Mouse (Mus musculus) ES-E14 (cell line): ENCODE measurements around the gene Tex16. TPM values are rescaled to one million over a fixed set of nuclear protein-coding genes. Genes with fewer than 3 reads are reported as not detected.

Source experiments
- DNase-seq: peaks from one replicate; pipeline ENCODE4 v3.0.0-alpha.2; 2013; ENCODE audit warnings: low read depth, low spot score
- H3K27ac ChIP-seq: 2 replicates; pipeline ENCODE4 v1.5.1; 2012; ENCODE audit warnings: low read depth, mild to moderate bottlenecking, low read length, moderate library complexity, mixed read lengths; ENCODE audit not compliant: poor library complexity, insufficient read depth, severe bottlenecking
- H3K36me3 ChIP-seq: 2 replicates; pipeline ENCODE4 v1.6.1; 2012; ENCODE audit warnings: mild to moderate bottlenecking, low read length, moderate library complexity, mixed read lengths; ENCODE audit not compliant: control insufficient read depth, poor library complexity, insufficient read depth, severe bottlenecking
- H3K4me1 ChIP-seq, 2 experiments: fragments of 150-350 bp in 1 of 2; sonication (generic) in 1 of 2; 2 replicates each; pipeline ENCODE4 v1.6.1; 2012; ENCODE audit warnings: low read length in 2 of 2, mild to moderate bottlenecking in 1 of 2, mixed read lengths in 1 of 2; ENCODE audit not compliant: control insufficient read depth in 2 of 2, insufficient read depth in 2 of 2, poor library complexity in 1 of 2
- H3K4me3 ChIP-seq, 2 experiments: fragments of 150-350 bp in 1 of 2; sonication (generic) in 1 of 2; 2 replicates each; pipeline ENCODE4 v1.5.1; 2012; ENCODE audit warnings: low read length in 2 of 2, low read depth in 1 of 2, mild to moderate bottlenecking in 1 of 2, mixed read lengths in 1 of 2; ENCODE audit not compliant: insufficient read depth in 1 of 2, poor library complexity in 1 of 2, severe bottlenecking in 1 of 2
- H3K9ac ChIP-seq: 2 replicates; pipeline ENCODE4 v1.6.1; 2012; ENCODE audit warnings: low read depth, mild to moderate bottlenecking, low read length, mixed read lengths; ENCODE audit not compliant: poor library complexity, insufficient read depth, severe bottlenecking
- H3K9me3 ChIP-seq: fragments of 150-350 bp; sonication (generic); 2 replicates; pipeline ENCODE4 v1.6.1; 2012; ENCODE audit warnings: low read depth, mild to moderate bottlenecking, low read length; ENCODE audit not compliant: control insufficient read depth, insufficient read depth
- CHD2 ChIP-seq: IDR thresholded peaks from 2 replicates; pipeline ENCODE4 v1.6.1; 2014; ENCODE audit warnings: mild to moderate bottlenecking, low read depth, low read length, inconsistent platforms
- HCFC1 ChIP-seq: IDR thresholded peaks from 2 replicates; pipeline ENCODE4 v1.6.1; 2012; ENCODE audit warnings: low read length, inconsistent platforms, borderline replicate concordance; ENCODE audit not compliant: insufficient read depth
- MAFK ChIP-seq: IDR thresholded peaks from 2 replicates; pipeline ENCODE4 v1.6.1; 2014; ENCODE audit warnings: mild to moderate bottlenecking, low read depth, low read length, inconsistent platforms; ENCODE audit not compliant: insufficient read depth
- ZC3H11A ChIP-seq: IDR thresholded peaks from 2 replicates; pipeline ENCODE4 v1.6.1; 2012; ENCODE audit warnings: low read depth, mild to moderate bottlenecking, inconsistent platforms, low read length, borderline replicate concordance
- ZNF384 ChIP-seq: IDR thresholded peaks from 2 replicates; pipeline ENCODE4 v1.6.1; 2012; ENCODE audit warnings: low read depth, low read length, inconsistent platforms
- in situ Hi-C, 2 experiments: fragments of 600-800 bp; cut with MboI; formaldehyde crosslinking; loops; one replicate each; pipeline ENCODE4 v1.15.1; 2025; ENCODE audit warnings: low sequenced_read_pairs in 2 of 2, inconsistent platforms in 1 of 2; ENCODE audit not compliant: unreplicated experiment in 2 of 2
- total RNA-seq: library from RNA; depleted of rRNA; stranded (reverse); fragments of 300-350 nt; gene quantifications from 2 replicates; pipeline ENCODE4 v1.2.3, GENCODE M21; 2012; rRNA removed

Tex16 gene
- 0.32 and 1.1 TPM in 2 replicates for total RNA-seq

DNA sequence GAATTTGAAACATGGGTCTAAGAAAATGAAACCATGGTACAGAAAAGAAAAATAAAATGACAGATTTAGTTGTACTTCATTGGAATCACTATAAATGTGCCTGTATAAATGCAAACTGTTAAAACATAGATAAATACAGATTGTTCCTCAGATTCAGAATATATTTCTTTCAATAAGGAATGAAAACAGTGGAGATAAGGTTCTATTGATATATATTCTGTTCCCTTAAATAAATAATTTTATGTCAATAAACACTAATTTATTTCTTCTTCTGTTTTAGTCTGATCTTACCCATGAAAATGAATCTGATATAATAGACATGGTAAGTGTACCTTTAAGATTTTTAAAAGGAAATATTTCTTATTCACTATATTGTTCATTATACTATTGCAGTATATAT, at the start of gene Tex16:
Gene Tex16, plus strand, starts transcription at position 301 of the 400 bp plus-strand sequence.
- no peaks in the 10 kb centered on the region for H3K9me3 ChIP-seq
- H3K4me3 ChIP-seq = no peak within 1 kb of the TSS
- in situ Hi-C loops = no loop called here
- H3K4me1 ChIP-seq = no peaks in the 10 kb centered on the region
- H3K27ac ChIP-seq = no peak within 1 kb of the TSS
- H3K36me3 ChIP-seq = no peaks in the 10 kb centered on the region
- no peak for DNase-seq
- TF ChIP-seq ZNF384 = no peak
- TF ChIP-seq ZC3H11A = no peak
- no peak for TF ChIP-seq MAFK
- no peak for TF ChIP-seq CHD2
- TF ChIP-seq HCFC1 = no peak
- H3K9ac ChIP-seq = no peak within 1 kb of the TSS

DNA sequence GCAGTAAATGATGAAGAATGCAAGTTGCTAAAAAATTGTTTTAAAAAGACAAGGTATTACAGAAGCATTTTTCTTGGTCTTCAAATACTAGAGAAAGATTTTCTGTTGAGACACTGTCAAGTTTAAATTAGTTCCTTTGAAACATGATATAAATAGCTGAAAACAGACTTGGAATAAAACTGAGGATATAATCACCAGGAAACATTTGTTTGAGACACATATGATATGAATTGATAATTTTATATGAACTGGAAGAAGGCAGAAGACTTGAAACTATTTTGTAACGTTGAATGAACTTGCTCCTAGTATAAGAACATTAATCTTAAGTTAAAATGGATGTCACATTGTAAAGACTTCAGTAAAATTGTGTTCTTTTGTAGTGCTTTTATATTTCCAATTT, 11.1 kb upstream of the Tex16 start:
- no peak overlapping the region for H3K4me3 ChIP-seq
- H3K9ac ChIP-seq = no peak overlapping the region
- no peak overlapping the region for H3K27ac ChIP-seq
- TF ChIP-seq ZC3H11A = no peak
- TF ChIP-seq MAFK = no peak
- TF ChIP-seq HCFC1 = no peak
- TF ChIP-seq CHD2 = no peak
- TF ChIP-seq ZNF384 = no peak
- H3K4me1 ChIP-seq = no peaks in the 10 kb centered on the region
- no peak for DNase-seq
- no peaks in the 10 kb centered on the region for H3K9me3 ChIP-seq
- in situ Hi-C loops = no loop called here
- no peaks in the 10 kb centered on the region for H3K36me3 ChIP-seq

Other genes with a start within 250 kb of the Tex16 start
- 0.21 and 0.36 TPM in 2 replicates for gene Gm45194, start 119.6 kb upstream of the Tex16 start, total RNA-seq
- 0.22 TPM in 1 of 2 replicates, not detected in the other for gene 4933403O08Rik, start 228.0 kb downstream of the Tex16 start, total RNA-seq